10 mouse cellular contexts compared by ENCODE assay signal in the genomic region with DNA sequence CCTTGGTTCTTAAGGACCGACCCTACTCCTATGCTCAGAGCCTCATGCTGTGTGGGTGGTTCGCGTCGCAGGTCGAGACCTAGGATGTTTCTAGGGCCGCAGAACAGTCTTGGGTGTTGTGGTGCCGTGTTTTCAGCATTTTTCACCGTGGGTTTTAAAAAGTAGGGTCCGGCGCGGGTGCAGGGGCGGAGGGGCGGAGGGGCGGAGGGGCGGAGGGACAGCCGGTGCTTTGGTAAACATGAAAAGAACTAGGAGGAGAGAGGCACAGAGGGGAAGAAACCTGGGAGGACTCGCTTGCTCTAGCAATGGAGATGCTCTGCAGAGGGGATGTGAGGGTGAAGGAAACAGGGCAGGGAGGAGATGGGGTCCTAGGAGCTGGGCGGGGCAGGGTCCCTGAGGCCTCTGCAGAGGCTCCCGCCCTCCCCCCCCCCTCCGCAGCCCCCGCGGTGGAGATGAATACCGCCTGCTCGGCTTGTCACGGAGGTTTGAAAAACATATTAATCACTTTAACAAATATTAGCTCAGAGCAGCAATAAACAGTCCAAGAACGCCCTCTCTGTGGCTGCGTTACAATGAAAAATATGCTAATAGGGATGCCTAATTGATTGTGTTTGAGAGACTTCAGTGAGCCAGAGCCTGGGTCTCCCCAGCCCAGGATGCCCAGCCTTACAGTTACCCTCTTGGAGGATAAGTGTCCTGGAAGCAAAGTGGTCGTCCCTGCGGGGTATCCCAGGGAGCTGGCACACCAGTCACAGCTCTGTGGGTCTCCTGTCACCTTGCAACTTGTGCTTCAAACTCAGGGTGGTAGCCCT.
DNase-seq lines count a peak whose midpoint lies in the region; ATAC-seq and TF ChIP-seq lines count a peak whose summit lies in the region.
"Had no signal": no experiment of that assay in that cellular context is flagged by ENCODE, and none has a peak within 500 bp of the region (broad histone marks: within the 10 kb centered on the region; RNA-seq: fewer than 3 reads in every experiment).

No protein-coding gene starts in this region.

- H3K4me2 ChIP-seq in lung, embryonic 15.5 days, result peak overlapping the region; percentile 42; the same call in 1 of the 2 replicates
- peak overlapping the region; percentile 54 for H3K4me2 ChIP-seq in limb, embryonic 12.5 days
- peak overlapping the region; percentile 43 for H3K4me2 ChIP-seq in stomach, embryonic 15.5 days

- intact Hi-C loops in left cerebral cortex, adult 2 months (cut with DNase I), result no loop called here

- H3K27ac ChIP-seq in lung, embryonic 15.5 days, result no peak overlapping the region
- no peak overlapping the region for H3K27ac ChIP-seq in limb, embryonic 12.5 days
- peak overlapping the region; percentile 54 for H3K27ac ChIP-seq in stomach, embryonic 15.5 days
- H3K27ac ChIP-seq in left cerebral cortex, adult 2 months, result no peak overlapping the region
- H3K27ac ChIP-seq: heart, adult 2 months had no signal

- H3K4me3 ChIP-seq in lung, embryonic 15.5 days, result no peak overlapping the region
- peak overlapping the region; percentile 18 for H3K4me3 ChIP-seq in limb, embryonic 12.5 days (replicated peaks)
- 0 out of 2 replicates have a peak overlapping the region, but pooled peaks have one; percentile 6 for H3K4me3 ChIP-seq in stomach, embryonic 15.5 days (replicated peaks)
- no peak overlapping the region for H3K4me3 ChIP-seq in left cerebral cortex, adult 2 months
- H3K4me3 ChIP-seq: heart, adult 2 months had no signal

- peaks cover 2% of the 10 kb centered on the region for H3K27me3 ChIP-seq in lung, embryonic 15.5 days
- H3K27me3 ChIP-seq in limb, embryonic 12.5 days, result peaks cover 46% of the 10 kb centered on the region
- peaks cover 6% of the 10 kb centered on the region; the same call in 1 of the 2 replicates for H3K27me3 ChIP-seq in stomach, embryonic 15.5 days (replicated peaks)

- peak; percentile 72 to 73 for DNase-seq in cerebellum, postnatal 10 days
- no peak for DNase-seq in cerebellum, adult 11-12 months
- no peak for DNase-seq in lung, postnatal 10 days
- no peak for DNase-seq in left cerebral cortex, adult 2 months (ENCODE audit: extremely low spot score in 1 of 2, low spot score in 2 of 2)
- DNase-seq in layer of hippocampus, adult 9-10 months (ENCODE audit: low spot score), result no peak
- DNase-seq: heart, adult 2 months; right cerebral cortex, postnatal 25 days had no signal

- no peak for ATAC-seq in lung, embryonic 15.5 days (ENCODE audit: borderline replicate concordance, extremely low read depth, low FRiP score, low TSS enrichment)
- no peak for ATAC-seq in limb, embryonic 12.5 days (ENCODE audit: insufficient number of reproducible peaks, insufficient read depth, low FRiP score, low TSS enrichment, low read depth)
- ATAC-seq in stomach, embryonic 15.5 days (ENCODE audit: insufficient read depth, low FRiP score, low read depth), result no peak

- H3K36me3 ChIP-seq in lung, embryonic 15.5 days, result no peaks in the 10 kb centered on the region
- no peaks in the 10 kb centered on the region for H3K36me3 ChIP-seq in limb, embryonic 12.5 days
- H3K36me3 ChIP-seq in stomach, embryonic 15.5 days, result no peaks in the 10 kb centered on the region

- TF ChIP-seq CTCF in left cerebral cortex, adult 2 months (IDR thresholded peaks at IDR 0.05), result no peak

- H3K9ac ChIP-seq in lung, embryonic 15.5 days, result no peak overlapping the region
- H3K9ac ChIP-seq in limb, embryonic 12.5 days (replicated peaks), result 0 out of 2 replicates have a peak overlapping the region, but pooled peaks have one; percentile 34
- no peak overlapping the region for H3K9ac ChIP-seq in stomach, embryonic 15.5 days

- 4% methylated on average over 29 of the region's 29 CpGs for WGBS in lung, embryonic 15.5 days
- WGBS in limb, embryonic 12.5 days, result 5% methylated on average over 29 of the region's 29 CpGs
- 5% methylated on average over 28 of the region's 29 CpGs for whole genome bisulfite sequencing in stomach, embryonic 15.5 days

- H3K4me1 ChIP-seq in lung, embryonic 15.5 days, result peaks cover 20% of the 10 kb centered on the region
- peaks cover 24% of the 10 kb centered on the region for H3K4me1 ChIP-seq in limb, embryonic 12.5 days (replicated peaks)
- peaks cover 18% of the 10 kb centered on the region for H3K4me1 ChIP-seq in stomach, embryonic 15.5 days

- H3K9me3 ChIP-seq in lung, embryonic 15.5 days, result no peaks in the 10 kb centered on the region
- no peaks in the 10 kb centered on the region for H3K9me3 ChIP-seq in limb, embryonic 12.5 days
- H3K9me3 ChIP-seq in stomach, embryonic 15.5 days, result no peaks in the 10 kb centered on the region

Comparison
In these comparisons a context has a peak if more than half of its experiments do, and no peak if none do; other contexts are left out.
1. DNase-seq: peak in cerebellum, postnatal 10 days (2 of 2); none in cerebellum, adult 11-12 months (single experiment), lung, postnatal 10 days (single experiment), left cerebral cortex, adult 2 months (0 of 2) and layer of hippocampus, adult 9-10 months (single experiment).
2. H3K4me3 ChIP-seq: peak in limb, embryonic 12.5 days (single experiment) and stomach, embryonic 15.5 days (single experiment); none in lung, embryonic 15.5 days (single experiment) and left cerebral cortex, adult 2 months (single experiment).
3. Peak in every context shown above with its lines, with median percentiles within 50 percentile points of each other: H3K4me2 ChIP-seq.